Mouse (Mus musculus) CH12.LX (cell line): ENCODE measurements at regions not wholly inside any gene's neighbourhood (a gene's known extent, or its start where the extent isn't known, plus 50 kb on each side); places are given as distances from the start of the nearest gene placed in this dataset.

Source experiments
- DNase-seq: peaks from one replicate; pipeline ENCODE4 v3.0.0-alpha.2; 2013; ENCODE audit errors: extremely low read depth
- H3K27ac ChIP-seq: 2 replicates; pipeline ENCODE4 v1.5.1; 2012; ENCODE audit warnings: low read depth, mild to moderate bottlenecking, control low read depth, moderate library complexity; ENCODE audit not compliant: insufficient read depth
- H3K27me3 ChIP-seq: replicated peaks from 2 replicates; pipeline ENCODE3; 2012; ENCODE audit warnings: inconsistent platforms
- H3K36me3 ChIP-seq, 2 experiments: replicated peaks in 1 of 2; 2 replicates each; pipeline versions ENCODE3 to v1.6.1; 2012; ENCODE audit warnings: inconsistent platforms in 1 of 2, low read length in 1 of 2, mild to moderate bottlenecking in 1 of 2, mixed read lengths in 1 of 2, moderate library complexity in 1 of 2; ENCODE audit not compliant: control insufficient read depth in 1 of 2, insufficient read depth in 1 of 2
- H3K4me1 ChIP-seq, 2 experiments: 2 replicates each; pipeline ENCODE4 v1.6.1; 2012; ENCODE audit warnings: inconsistent platforms in 1 of 2, moderate library complexity in 1 of 2; ENCODE audit not compliant: insufficient read depth in 2 of 2, control insufficient read depth in 1 of 2
- H3K4me2 ChIP-seq: 2 replicates; pipeline ENCODE4 v1.6.1; 2012; ENCODE audit warnings: low read depth, mild to moderate bottlenecking, control low read depth; ENCODE audit not compliant: poor library complexity, insufficient read depth, severe bottlenecking
- H3K4me3 ChIP-seq, 3 experiments: fragments of 150-350 bp in 1 of 3; sonication (generic) in 1 of 3; replicated peaks in 1 of 3; 2 replicates each; pipeline versions ENCODE3 to v1.5.1; 2011 to 2012; ENCODE audit warnings: low read depth in 2 of 3, low read length in 2 of 3, mild to moderate bottlenecking in 2 of 3, moderate library complexity in 2 of 3, control low read depth in 1 of 3, improper control_type of control experiment in 1 of 3, inconsistent platforms in 1 of 3, mixed read lengths in 1 of 3; ENCODE audit not compliant: poor library complexity in 1 of 3
- H3K79me2 ChIP-seq: replicated peaks from 2 replicates; pipeline ENCODE4 v1.6.1; 2012; ENCODE audit warnings: mild to moderate bottlenecking, moderate library complexity; ENCODE audit not compliant: control insufficient read depth, poor library complexity, insufficient read depth, severe bottlenecking; ENCODE audit errors: extremely low read depth
- H3K9ac ChIP-seq: 2 replicates; pipeline ENCODE4 v1.6.1; 2012; ENCODE audit warnings: low read depth, mild to moderate bottlenecking, control low read depth, moderate library complexity; ENCODE audit not compliant: insufficient read depth
- H3K9me3 ChIP-seq: replicated peaks from 2 replicates; pipeline ENCODE3; 2012; ENCODE audit warnings: low read length, inconsistent platforms, mixed read lengths
- BHLHE40 ChIP-seq: IDR thresholded peaks from 2 replicates; pipeline ENCODE4 v1.6.1; 2011; ENCODE audit warnings: mild to moderate bottlenecking, low read depth, low read length, improper control_type of control experiment
- CHD1 ChIP-seq: IDR thresholded peaks from 2 replicates; pipeline ENCODE4 v1.6.1; 2012; ENCODE audit warnings: low read depth, low read length, improper control_type of control experiment, inconsistent platforms
- CHD2 ChIP-seq: IDR thresholded peaks from 2 replicates; pipeline ENCODE4 v1.6.1; 2011; ENCODE audit warnings: low read length, improper control_type of control experiment
- CTCF ChIP-seq, 2 experiments: IDR thresholded peaks in 1 of 2; conservative IDR thresholded peaks in 1 of 2; 2 replicates each; pipeline ENCODE4 v1.5.1; 2011 to 2012; ENCODE audit warnings: low read depth in 2 of 2, low read length in 2 of 2, improper control_type of control experiment in 1 of 2, inconsistent platforms in 1 of 2, mild to moderate bottlenecking in 1 of 2, moderate library complexity in 1 of 2
- E2F4 ChIP-seq: IDR thresholded peaks from 2 replicates; pipeline ENCODE4 v1.6.1; 2011; ENCODE audit warnings: low read depth, low read length, improper control_type of control experiment; ENCODE audit not compliant: insufficient replicate concordance
- ELF1 ChIP-seq: IDR thresholded peaks from 2 replicates; pipeline ENCODE4 v1.6.1; 2014; ENCODE audit warnings: low read depth, mild to moderate bottlenecking, inconsistent platforms, low read length, improper control_type of control experiment
- EP300 ChIP-seq: IDR thresholded peaks from 2 replicates; pipeline ENCODE4 v1.6.1; 2011; ENCODE audit warnings: low read length, improper control_type of control experiment
- ETS1 ChIP-seq: conservative IDR thresholded peaks from 2 replicates; pipeline ENCODE4 v1.6.1; 2012; ENCODE audit warnings: low read depth, mild to moderate bottlenecking, inconsistent platforms, low read length, improper control_type of control experiment, moderate library complexity
- GABPA ChIP-seq: IDR thresholded peaks from 2 replicates; pipeline ENCODE4 v1.6.1; 2012; ENCODE audit warnings: low read depth, low read length, improper control_type of control experiment, inconsistent platforms; ENCODE audit not compliant: insufficient replicate concordance
- IRF4 ChIP-seq: IDR thresholded peaks from 2 replicates; pipeline ENCODE4 v1.6.1; 2014; ENCODE audit warnings: low read depth, mild to moderate bottlenecking, inconsistent platforms, low read length, improper control_type of control experiment
- JUN ChIP-seq: IDR thresholded peaks from 2 replicates; pipeline ENCODE4 v1.6.1; 2011; ENCODE audit warnings: low read depth, mild to moderate bottlenecking, low read length, improper control_type of control experiment, moderate library complexity; ENCODE audit not compliant: insufficient read depth
- JUND ChIP-seq: conservative IDR thresholded peaks from 2 replicates; pipeline ENCODE4 v1.6.1; 2011; ENCODE audit warnings: low read depth, low read length, improper control_type of control experiment
- KAT2A ChIP-seq: IDR thresholded peaks from 2 replicates; pipeline ENCODE4 v1.6.1; 2012; ENCODE audit warnings: low read length, improper control_type of control experiment, inconsistent platforms; ENCODE audit not compliant: insufficient replicate concordance
- MAFK ChIP-seq: IDR thresholded peaks from 2 replicates; pipeline ENCODE4 v1.6.1; 2011; ENCODE audit warnings: low read length, improper control_type of control experiment; ENCODE audit not compliant: insufficient replicate concordance
- MAX ChIP-seq: IDR thresholded peaks from 2 replicates; pipeline ENCODE4 v1.6.1; 2011; ENCODE audit warnings: low read length, improper control_type of control experiment
- MEF2A ChIP-seq: IDR thresholded peaks from 2 replicates; pipeline ENCODE4 v1.6.1; 2014; ENCODE audit warnings: low read depth, mild to moderate bottlenecking, inconsistent platforms, low read length, improper control_type of control experiment, borderline replicate concordance
- NELFE ChIP-seq: IDR thresholded peaks from 2 replicates; pipeline ENCODE4 v1.6.1; 2011; ENCODE audit warnings: low read depth, low read length, improper control_type of control experiment
- NRF1 ChIP-seq: IDR thresholded peaks from 2 replicates; pipeline ENCODE4 v1.6.1; 2014; ENCODE audit warnings: low read depth, mild to moderate bottlenecking, inconsistent platforms, low read length, improper control_type of control experiment, moderate library complexity
- POLR2A ChIP-seq: IDR thresholded peaks from 2 replicates; pipeline ENCODE4 v1.6.1; 2011; ENCODE audit warnings: low read depth, mild to moderate bottlenecking, improper control_type of control experiment, low read length
- POLR2AphosphoS2 ChIP-seq: IDR thresholded peaks from 2 replicates; pipeline ENCODE4 v1.6.1; 2011; ENCODE audit warnings: low read depth, low read length, improper control_type of control experiment
- RCOR1 ChIP-seq: conservative IDR thresholded peaks from 2 replicates; pipeline ENCODE4 v1.6.1; 2012; ENCODE audit warnings: low read depth, mild to moderate bottlenecking, inconsistent platforms, low read length, improper control_type of control experiment
- SMC3 ChIP-seq: IDR thresholded peaks from 2 replicates; pipeline ENCODE4 v1.6.1; 2011; ENCODE audit warnings: low read depth, low read length, improper control_type of control experiment
- TBP ChIP-seq: conservative IDR thresholded peaks from 2 replicates; pipeline ENCODE4 v1.6.1; 2011; ENCODE audit warnings: low read depth, low read length, improper control_type of control experiment
- UBTF ChIP-seq: IDR thresholded peaks from 2 replicates; pipeline ENCODE4 v1.6.1; 2012; ENCODE audit warnings: low read depth, mild to moderate bottlenecking, inconsistent platforms, low read length, improper control_type of control experiment, moderate library complexity
- ZC3H11A ChIP-seq: IDR thresholded peaks from 2 replicates; pipeline ENCODE4 v1.6.1; 2012; ENCODE audit warnings: low read depth, mild to moderate bottlenecking, inconsistent platforms, low read length, improper control_type of control experiment
- ZNF384 ChIP-seq: IDR thresholded peaks from 2 replicates; pipeline ENCODE4 v1.6.1; 2012; ENCODE audit warnings: low read depth, low read length, improper control_type of control experiment, inconsistent platforms
- dilution Hi-C: fragments of 300-500 bp; cut with MboI; formaldehyde crosslinking; loops from 2 replicates; pipeline ENCODE4 v1.14.3; 2020; ENCODE audit warnings: low sequenced_read_pairs; ENCODE audit not compliant: extremely low pct_unique_long_range_greater_than_20kb, extremely low pct_ligation_motif_present
- in situ Hi-C: fragments of 300-500 bp; cut with MboI; formaldehyde crosslinking; loops from 3 replicates; pipeline ENCODE4 v1.14.3; 2019; ENCODE audit warnings: low sequenced_read_pairs, low pct_ligation_motif_present, low pct_unique_long_range_greater_than_20kb, mixed read lengths

DNA sequence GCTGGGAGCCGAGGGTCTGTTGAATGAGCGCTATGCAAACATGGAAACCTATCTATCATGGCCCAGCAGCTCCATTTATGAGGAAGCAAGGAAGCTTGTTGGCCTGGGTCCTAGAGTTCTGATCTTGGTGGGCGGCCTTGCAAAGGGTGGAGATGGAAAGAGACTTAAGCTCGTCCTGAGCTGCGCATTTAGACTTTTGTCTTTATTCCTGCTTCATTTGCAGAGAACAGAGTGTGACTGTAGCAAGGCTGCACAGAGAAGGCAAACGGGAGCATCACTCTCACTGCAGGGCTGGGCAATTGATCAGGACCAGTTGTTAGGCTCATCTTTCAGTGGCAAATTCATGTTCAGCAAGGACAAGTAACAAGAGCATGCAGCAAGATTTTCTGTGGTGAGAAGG, 177.2 kb downstream of the Plod2 start:
- dilution Hi-C loops = no loop called here
- Histone ChIP-seq H3K27me3 (no peaks in the 10 kb centered on the region), H3K4me3 (no peak overlapping the region), H3K9me3 (no peaks in the 10 kb centered on the region)
- DNase-seq = no peak
- TF ChIP-seq BHLHE40 (no peak), SMC3 (no peak), KAT2A (no peak), IRF4 (no peak)
- TF ChIP-seq, all 38 proteins: peak for 0
- H3K36me3 ChIP-seq = no peaks in the 10 kb centered on the region
- no peak overlapping the region for H3K27ac ChIP-seq
- no peak overlapping the region for H3K4me2 ChIP-seq
- no peak overlapping the region for H3K9ac ChIP-seq
- in situ Hi-C loops = no loop called here
- H3K4me1 ChIP-seq = no peaks in the 10 kb centered on the region
- no peaks in the 10 kb centered on the region for H3K79me2 ChIP-seq

- no peaks in the 10 kb centered on the region for H3K36me3 ChIP-seq
- dilution Hi-C loops = no loop called here
- no peaks in the 10 kb centered on the region for H3K4me1 ChIP-seq
- no peaks in the 10 kb centered on the region for H3K79me2 ChIP-seq
- in situ Hi-C loops = no loop called here
- H3K9me3 ChIP-seq = no peaks in the 10 kb centered on the region
- H3K27me3 ChIP-seq = no peaks in the 10 kb centered on the region
- H3K4me3 ChIP-seq = no peak overlapping the region
- H3K4me2 ChIP-seq = no peak overlapping the region
- TF ChIP-seq UBTF (no peak), BHLHE40 (no peak), ZNF384 (no peak), E2F4 (no peak), MAFK (no peak), MEF2A (no peak), TBP (no peak), JUN (no peak), NELFE (no peak), ELF1 (no peak), ZC3H11A (no peak), POLR2AphosphoS2 (no peak), POLR2A (no peak)
- H3K27ac ChIP-seq = no peak overlapping the region
- DNase-seq = no peak
- H3K9ac ChIP-seq = no peak overlapping the region
Observed at GRCm38 (mm10) chr9:92728864-92729263, 186.8 kb downstream of the Plod2 start.

DNA sequence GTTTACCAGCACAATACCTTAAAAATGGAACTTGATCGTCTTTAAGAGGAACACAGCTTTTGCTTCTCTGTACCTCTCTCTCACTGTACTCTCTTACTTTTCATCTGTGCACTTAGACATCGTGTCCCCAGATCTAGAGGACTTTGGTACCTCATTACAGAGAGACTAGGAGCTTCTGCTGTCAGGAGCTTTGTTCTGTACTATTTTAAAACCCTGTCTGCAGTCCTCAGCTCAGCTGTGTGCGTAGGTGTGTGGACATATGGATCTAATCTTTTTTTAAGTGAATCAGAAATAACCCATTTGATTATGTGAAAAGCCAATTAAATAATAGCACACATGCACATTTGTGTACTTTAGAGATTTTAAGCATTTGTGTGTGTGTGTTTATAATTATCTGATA, 189.4 kb downstream of the Plod2 start:
- Histone ChIP-seq H3K9ac (no peak overlapping the region), H3K27me3 (no peaks in the 10 kb centered on the region), H3K79me2 (no peaks in the 10 kb centered on the region), H3K4me3 (no peak overlapping the region), H3K9me3 (no peaks in the 10 kb centered on the region), H3K4me1 (no peaks in the 10 kb centered on the region), H3K27ac (no peak overlapping the region), H3K4me2 (no peak overlapping the region), H3K36me3 (no peaks in the 10 kb centered on the region)
- TF ChIP-seq EP300 (no peak), CTCF (conservative IDR thresholded peaks at IDR 0.05 in 1 of 2, IDR thresholded peaks at IDR 0.05 in 1 of 2; ENCODE audit: low read depth in 2 of 2, low read length in 2 of 2) (no peak), POLR2A (no peak), ELF1 (no peak), POLR2AphosphoS2 (no peak), TBP (no peak), E2F4 (no peak), MEF2A (no peak), MAX (no peak), ETS1 (no peak), NRF1 (no peak), GABPA (no peak), JUND (no peak), IRF4 (no peak), CHD2 (no peak), KAT2A (no peak), CHD1 (no peak), RCOR1 (no peak)
- dilution Hi-C loops (no loop called here), in situ Hi-C loops (no loop called here)
- no peak for DNase-seq
